Mouse (Mus musculus) CH12.LX (cell line): ENCODE results near the gene Ppp1r14a. TPM values are rescaled to one million over a fixed set of nuclear protein-coding genes. Genes with fewer than 3 reads are reported as not detected.

Experiments
- DNase-seq: peaks from one replicate; pipeline ENCODE4 v3.0.0-alpha.2; 2013; ENCODE audit errors: extremely low read depth
- H3K27ac ChIP-seq: 2 replicates; pipeline ENCODE4 v1.5.1; 2012; ENCODE audit warnings: low read depth, mild to moderate bottlenecking, control low read depth, moderate library complexity; ENCODE audit not compliant: insufficient read depth
- H3K27me3 ChIP-seq: replicated peaks from 2 replicates; pipeline ENCODE3; 2012; ENCODE audit warnings: inconsistent platforms
- H3K36me3 ChIP-seq, 2 experiments: replicated peaks in 1 of 2; 2 replicates each; pipeline versions ENCODE3 to v1.6.1; 2012; ENCODE audit warnings: inconsistent platforms in 1 of 2, low read length in 1 of 2, mild to moderate bottlenecking in 1 of 2, mixed read lengths in 1 of 2, moderate library complexity in 1 of 2; ENCODE audit not compliant: control insufficient read depth in 1 of 2, insufficient read depth in 1 of 2
- H3K4me1 ChIP-seq, 2 experiments: 2 replicates each; pipeline ENCODE4 v1.6.1; 2012; ENCODE audit warnings: inconsistent platforms in 1 of 2, moderate library complexity in 1 of 2; ENCODE audit not compliant: insufficient read depth in 2 of 2, control insufficient read depth in 1 of 2
- H3K4me2 ChIP-seq: 2 replicates; pipeline ENCODE4 v1.6.1; 2012; ENCODE audit warnings: low read depth, mild to moderate bottlenecking, control low read depth; ENCODE audit not compliant: poor library complexity, insufficient read depth, severe bottlenecking
- H3K4me3 ChIP-seq, 3 experiments: fragments of 150-350 bp in 1 of 3; sonication (generic) in 1 of 3; replicated peaks in 1 of 3; 2 replicates each; pipeline versions ENCODE3 to v1.5.1; 2011 to 2012; ENCODE audit warnings: low read depth in 2 of 3, low read length in 2 of 3, mild to moderate bottlenecking in 2 of 3, moderate library complexity in 2 of 3, control low read depth in 1 of 3, improper control_type of control experiment in 1 of 3, inconsistent platforms in 1 of 3, mixed read lengths in 1 of 3; ENCODE audit not compliant: poor library complexity in 1 of 3
- H3K79me2 ChIP-seq: replicated peaks from 2 replicates; pipeline ENCODE4 v1.6.1; 2012; ENCODE audit warnings: mild to moderate bottlenecking, moderate library complexity; ENCODE audit not compliant: control insufficient read depth, poor library complexity, insufficient read depth, severe bottlenecking; ENCODE audit errors: extremely low read depth
- H3K9ac ChIP-seq: 2 replicates; pipeline ENCODE4 v1.6.1; 2012; ENCODE audit warnings: low read depth, mild to moderate bottlenecking, control low read depth, moderate library complexity; ENCODE audit not compliant: insufficient read depth
- H3K9me3 ChIP-seq: replicated peaks from 2 replicates; pipeline ENCODE3; 2012; ENCODE audit warnings: low read length, inconsistent platforms, mixed read lengths
- CHD1 ChIP-seq: IDR thresholded peaks from 2 replicates; pipeline ENCODE4 v1.6.1; 2012; ENCODE audit warnings: low read depth, low read length, improper control_type of control experiment, inconsistent platforms
- CTCF ChIP-seq, 2 experiments: IDR thresholded peaks in 1 of 2; conservative IDR thresholded peaks in 1 of 2; 2 replicates each; pipeline ENCODE4 v1.5.1; 2011 to 2012; ENCODE audit warnings: low read depth in 2 of 2, low read length in 2 of 2, improper control_type of control experiment in 1 of 2, inconsistent platforms in 1 of 2, mild to moderate bottlenecking in 1 of 2, moderate library complexity in 1 of 2
- EP300 ChIP-seq: IDR thresholded peaks from 2 replicates; pipeline ENCODE4 v1.6.1; 2011; ENCODE audit warnings: low read length, improper control_type of control experiment
- ETS1 ChIP-seq: conservative IDR thresholded peaks from 2 replicates; pipeline ENCODE4 v1.6.1; 2012; ENCODE audit warnings: low read depth, mild to moderate bottlenecking, inconsistent platforms, low read length, improper control_type of control experiment, moderate library complexity
- IRF4 ChIP-seq: IDR thresholded peaks from 2 replicates; pipeline ENCODE4 v1.6.1; 2014; ENCODE audit warnings: low read depth, mild to moderate bottlenecking, inconsistent platforms, low read length, improper control_type of control experiment
- MAFK ChIP-seq: IDR thresholded peaks from 2 replicates; pipeline ENCODE4 v1.6.1; 2011; ENCODE audit warnings: low read length, improper control_type of control experiment; ENCODE audit not compliant: insufficient replicate concordance
- MAX ChIP-seq: IDR thresholded peaks from 2 replicates; pipeline ENCODE4 v1.6.1; 2011; ENCODE audit warnings: low read length, improper control_type of control experiment
- MEF2A ChIP-seq: IDR thresholded peaks from 2 replicates; pipeline ENCODE4 v1.6.1; 2014; ENCODE audit warnings: low read depth, mild to moderate bottlenecking, inconsistent platforms, low read length, improper control_type of control experiment, borderline replicate concordance
- MYC ChIP-seq: IDR thresholded peaks from 2 replicates; pipeline ENCODE4 v1.6.1; 2011; ENCODE audit warnings: low read depth, mild to moderate bottlenecking, improper control_type of control experiment, low read length
- PAX5 ChIP-seq: IDR thresholded peaks from 2 replicates; pipeline ENCODE4 v1.6.1; 2012; ENCODE audit warnings: low read length, inconsistent platforms, mixed read lengths
- RCOR1 ChIP-seq: conservative IDR thresholded peaks from 2 replicates; pipeline ENCODE4 v1.6.1; 2012; ENCODE audit warnings: low read depth, mild to moderate bottlenecking, inconsistent platforms, low read length, improper control_type of control experiment
- SMC3 ChIP-seq: IDR thresholded peaks from 2 replicates; pipeline ENCODE4 v1.6.1; 2011; ENCODE audit warnings: low read depth, low read length, improper control_type of control experiment
- TBP ChIP-seq: conservative IDR thresholded peaks from 2 replicates; pipeline ENCODE4 v1.6.1; 2011; ENCODE audit warnings: low read depth, low read length, improper control_type of control experiment
- UBTF ChIP-seq: IDR thresholded peaks from 2 replicates; pipeline ENCODE4 v1.6.1; 2012; ENCODE audit warnings: low read depth, mild to moderate bottlenecking, inconsistent platforms, low read length, improper control_type of control experiment, moderate library complexity
- USF2 ChIP-seq: conservative IDR thresholded peaks from 2 replicates; pipeline ENCODE4 v1.6.1; 2011; ENCODE audit warnings: low read depth, low read length, improper control_type of control experiment
- ZC3H11A ChIP-seq: IDR thresholded peaks from 2 replicates; pipeline ENCODE4 v1.6.1; 2012; ENCODE audit warnings: low read depth, mild to moderate bottlenecking, inconsistent platforms, low read length, improper control_type of control experiment
- ZNF384 ChIP-seq: IDR thresholded peaks from 2 replicates; pipeline ENCODE4 v1.6.1; 2012; ENCODE audit warnings: low read depth, low read length, improper control_type of control experiment, inconsistent platforms
- dilution Hi-C: fragments of 300-500 bp; cut with MboI; formaldehyde crosslinking; loops from 2 replicates; pipeline ENCODE4 v1.14.3; 2020; ENCODE audit warnings: low sequenced_read_pairs; ENCODE audit not compliant: extremely low pct_unique_long_range_greater_than_20kb, extremely low pct_ligation_motif_present
- in situ Hi-C: fragments of 300-500 bp; cut with MboI; formaldehyde crosslinking; loops from 3 replicates; pipeline ENCODE4 v1.14.3; 2019; ENCODE audit warnings: low sequenced_read_pairs, low pct_ligation_motif_present, low pct_unique_long_range_greater_than_20kb, mixed read lengths
- polyA plus RNA-seq: library from polyadenylated mRNA; unstranded; fragments of >175 nt; gene quantifications from 2 replicates; pipeline ENCODE4 v1.2.1, GENCODE M21; 2012; ENCODE audit warnings: low read depth; ENCODE audit not compliant: insufficient read length
- total RNA-seq, 2 experiments: library from RNA; depleted of rRNA; stranded (reverse); fragments of 300-350 nt in 1 of 2; fragments of >200 nt in 1 of 2; gene quantifications; 2 replicates each; pipeline ENCODE4 v1.2.3; 2012 to 2014

Ppp1r14a gene
- total and polyA plus RNA-seq, 3 experiments, result not detected

GRCm38 (mm10) chr7:29282074-29282554 is 7.0 kb upstream of the Ppp1r14a start:
- in situ Hi-C loops, result no loop called here

GRCm38 (mm10) chr7:29283876-29284275 is 5.2 kb upstream of the Ppp1r14a start:
- Histone ChIP-seq H3K9ac (no peak overlapping the region), H3K27me3 (peaks cover 49% of the 10 kb centered on the region), H3K4me2 (no peak overlapping the region), H3K9me3 (peaks cover 3% of the 10 kb centered on the region), H3K27ac (no peak overlapping the region), H3K4me1 (peaks cover 0 to 4% of the 10 kb centered on the region in 2 experiments; a peak in 2 of 4 replicates), H3K79me2 (no peaks in the 10 kb centered on the region), H3K4me3 (no peak overlapping the region), H3K36me3 (no peaks in the 10 kb centered on the region)
- in situ Hi-C loops, result no loop called here
- dilution Hi-C loops, result no loop called here
- TF ChIP-seq ETS1 (no peak), EP300 (no peak), ZC3H11A (no peak), PAX5 (no peak), USF2 (no peak)
- no peak for DNase-seq

More at GRCm38 (mm10) chr7:29282074-29282554, 7.0 kb upstream of the Ppp1r14a start:
- no peak; the same call in 1 of the 2 replicates for TF ChIP-seq MAX
- no peak for TF ChIP-seq UBTF
- TF ChIP-seq IRF4, result no peak
- no peak for TF ChIP-seq MYC
- TF ChIP-seq RCOR1, result no peak
- TF ChIP-seq TBP, result no peak
- no peak for TF ChIP-seq MAFK
- no peak for TF ChIP-seq ETS1
- TF ChIP-seq CTCF (conservative IDR thresholded peaks at IDR 0.05 in 1 of 2, IDR thresholded peaks at IDR 0.05 in 1 of 2; ENCODE audit: low read depth in 2 of 2, low read length in 2 of 2), result no peak
- TF ChIP-seq CHD1, result no peak
- TF ChIP-seq MEF2A, result no peak
- no peak for TF ChIP-seq SMC3
- no peak for TF ChIP-seq ZNF384
- Histone ChIP-seq H3K4me2 (peak overlapping the region; percentile 80), H3K79me2 (no peaks in the 10 kb centered on the region), H3K9ac (no peak overlapping the region), H3K27me3 (peaks cover 42% of the 10 kb centered on the region), H3K36me3 (no peaks in the 10 kb centered on the region), H3K4me3 (peak overlapping the region in 1 of 3 experiments; percentile 65), H3K9me3 (peaks cover 3% of the 10 kb centered on the region), H3K4me1 (peaks cover 0 to 4% of the 10 kb centered on the region in 2 experiments; a peak in 2 of 4 replicates), H3K27ac (no peak overlapping the region)
- dilution Hi-C loops, result no loop called here
- DNase-seq, result no peak
